Mouse (Mus musculus) brain, embryonic 14.5 days (tissue): ENCODE measurements at regions not wholly inside any gene's neighbourhood (a gene's known extent, or its start where the extent isn't known, plus 50 kb on each side); places are given as distances from the start of the nearest gene placed in this dataset.
A peak's percentile ranks its signal among the peaks of the same experiment; 100 is the strongest.

ENCODE experiments used
- DNase-seq: peaks from one replicate; pipeline ENCODE4 v3.0.0-alpha.2; 2011; ENCODE audit warnings: low read depth
- CTCF ChIP-seq: fragments of 200-500 bp; IDR thresholded peaks from 2 replicates; pipeline ENCODE4 v1.5.1; 2012; ENCODE audit warnings: inconsistent platforms, mild to moderate bottlenecking, moderate library complexity, borderline replicate concordance; ENCODE audit not compliant: insufficient read depth, insufficient read length; ENCODE audit errors: extremely low read depth
- POLR2A ChIP-seq: fragments of 200-500 bp; IDR thresholded peaks from 2 replicates; pipeline ENCODE4 v1.6.1; 2012; ENCODE audit warnings: mild to moderate bottlenecking, inconsistent platforms, borderline replicate concordance; ENCODE audit not compliant: poor library complexity, insufficient read depth, insufficient read length, severe bottlenecking; ENCODE audit errors: extremely low read depth

GRCm38 (mm10) chr4:62755237-62755900 lies 195.7 kb downstream of the Rgs3 start:
- TF ChIP-seq CTCF (no peak), POLR2A (no peak)
- DNase-seq = peak; percentile 80

GRCm38 (mm10) chr4:62756721-62757206 lies 197.1 kb downstream of the Rgs3 start:
- DNase-seq = no peak
- TF ChIP-seq POLR2A = no peak
- no peak for TF ChIP-seq CTCF

GRCm38 (mm10) chr4:62760748-62761604 lies 201.3 kb downstream of the Rgs3 start:
- TF ChIP-seq CTCF = no peak
- no peak for TF ChIP-seq POLR2A

GRCm38 (mm10) chr4:62761672-62762071 lies 202.0 kb downstream of the Rgs3 start:
- TF ChIP-seq CTCF = peak; percentile 91
- no peak for TF ChIP-seq POLR2A
- DNase-seq = peak; percentile 90

More at GRCm38 (mm10) chr4:62760748-62761604, 201.3 kb downstream of the Rgs3 start:
- DNase-seq = peak; percentile 44

- DNase-seq = peak; percentile 88
- TF ChIP-seq CTCF (peak; percentile 96), POLR2A (no peak)
These were observed 201.4 kb upstream of the Zfp618 start for GRCm38 (mm10) chr4:62763990-62764389.

- TF ChIP-seq POLR2A (no peak), CTCF (no peak)
- DNase-seq = peak; percentile 21
These were observed 195.7 kb upstream of the Zfp618 start for GRCm38 (mm10) chr4:62769469-62770234.

- TF ChIP-seq CTCF (no peak), POLR2A (no peak)
- DNase-seq = no peak
These were observed 190.3 kb upstream of the Zfp618 start for GRCm38 (mm10) chr4:62775005-62775609.

GRCm38 (mm10) chr4:62776881-62777280 lies 188.5 kb upstream of the Zfp618 start:
- no peak for DNase-seq
- TF ChIP-seq POLR2A = no peak
- no peak for TF ChIP-seq CTCF

- DNase-seq = no peak
- TF ChIP-seq CTCF (no peak), POLR2A (no peak)
These were observed 187.9 kb upstream of the Zfp618 start for GRCm38 (mm10) chr4:62777436-62777835.

- no peak for DNase-seq
- TF ChIP-seq POLR2A = no peak
- no peak for TF ChIP-seq CTCF
These were observed 186.8 kb upstream of the Zfp618 start for GRCm38 (mm10) chr4:62778621-62779020.
